Mouse (Mus musculus) heart, adult 2 months (tissue): Measurements from ENCODE around the gene Lrrc8b.

Experiments used
- CTCF ChIP-seq: fragments of 200-600 bp; IDR thresholded peaks from 2 replicates; pipeline ENCODE4 v1.8.1; 2022; ENCODE audit warnings: antibody characterized with exemption, mild to moderate bottlenecking, moderate library complexity
- POLR2A ChIP-seq: fragments of 200-500 bp; IDR thresholded peaks from 2 replicates; pipeline ENCODE4 v1.6.1; 2011; ENCODE audit warnings: mild to moderate bottlenecking, low read depth, low read length, control low read depth; ENCODE audit not compliant: insufficient read depth

DNA sequence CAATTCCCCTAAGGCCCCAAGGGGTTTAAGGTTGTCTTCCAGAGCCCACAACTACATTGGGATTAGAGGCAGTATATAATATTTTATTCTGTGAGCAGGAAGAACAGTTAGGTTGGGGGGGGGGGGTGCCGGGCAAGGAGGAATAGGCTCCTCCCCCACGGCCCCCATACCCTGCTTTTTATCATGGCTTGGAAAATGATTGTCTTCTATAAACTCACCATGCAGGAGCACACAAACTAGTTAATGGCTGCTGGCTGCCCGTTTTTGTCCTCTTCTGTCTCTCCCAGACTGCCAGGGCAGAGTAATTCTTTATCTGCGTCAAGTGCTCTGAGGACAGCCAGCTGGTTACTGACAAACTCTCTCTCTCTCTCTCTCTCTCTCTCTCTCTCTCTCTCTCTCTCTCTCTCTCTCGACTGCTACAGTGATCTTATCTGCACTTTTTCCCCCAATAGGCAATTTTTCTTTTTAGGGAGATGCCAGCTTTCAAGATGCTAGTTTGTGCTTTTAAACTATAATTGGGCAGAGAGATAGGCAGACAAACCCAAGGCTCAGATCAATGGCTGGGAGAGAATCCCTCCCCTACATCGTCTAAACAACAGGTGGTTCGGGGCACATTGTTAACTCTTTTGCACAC, 102.5 kb downstream of the Lrrc8b start:
- TF ChIP-seq CTCF: no peak
- TF ChIP-seq POLR2A: no peak
